Mouse (Mus musculus) cerebellum, postnatal 14 days (tissue): ENCODE measurements at regions not wholly inside any gene's neighbourhood (a gene's known extent, or its start where the extent isn't known, plus 50 kb on each side); places are given as distances from the start of the nearest gene placed in this dataset.

Source experiments
- DNase-seq, 2 experiments: peaks; one replicate each; pipeline ENCODE4 v3.0.0; 2021; ENCODE audit warnings: mixed read lengths in 2 of 2

DNA sequence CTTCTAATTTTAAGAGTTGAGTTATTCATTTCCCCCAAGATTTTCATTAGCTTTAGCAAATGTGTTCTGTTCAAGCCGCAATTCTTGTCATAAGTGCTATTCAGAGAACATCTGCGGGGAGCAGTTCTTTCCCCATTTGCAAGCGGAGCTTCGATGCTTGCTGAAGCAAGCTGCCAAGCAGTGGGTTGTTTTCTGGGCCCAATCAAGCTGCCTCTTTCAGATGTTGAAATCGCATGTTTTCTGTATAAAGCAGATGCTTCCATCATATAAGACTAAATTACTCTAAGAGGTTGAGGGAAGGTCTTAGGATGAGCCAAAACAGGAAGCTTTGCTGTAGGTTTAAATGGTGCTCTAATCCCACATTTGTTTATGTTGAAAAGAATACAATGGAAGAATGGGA, 547.4 kb downstream of the Abca13 start:
- no peak for DNase-seq

- no peak for DNase-seq
Observed at GRCm38 (mm10) chr11:9780240-9780901, 588.6 kb downstream of the Abca13 start.

GRCm38 (mm10) chr11:9793175-9793828, 601.6 kb downstream of the Abca13 start:
- peak in 1 of 2 experiments; percentile 1 for DNase-seq

DNA sequence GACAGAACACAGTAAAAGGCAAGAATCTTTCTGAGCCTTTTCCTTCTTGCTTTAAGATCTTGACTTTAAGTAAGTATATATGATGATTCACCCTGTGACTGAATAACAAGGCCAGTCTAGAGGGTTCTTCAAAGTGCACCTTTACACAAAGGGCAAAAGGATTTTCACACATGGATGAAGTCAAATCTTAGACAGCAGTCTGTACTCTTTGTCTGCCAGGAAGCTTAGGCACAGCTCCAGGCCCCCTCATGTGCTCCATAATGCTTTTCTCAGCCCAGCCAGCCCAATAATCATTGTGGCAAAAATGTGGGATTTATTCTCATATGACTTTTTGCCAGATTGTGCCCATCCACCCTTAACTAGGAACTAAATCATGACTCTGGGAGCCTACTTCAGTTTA, 647.9 kb downstream of the Abca13 start:
- peak; percentile 88 to 92 for DNase-seq

DNA sequence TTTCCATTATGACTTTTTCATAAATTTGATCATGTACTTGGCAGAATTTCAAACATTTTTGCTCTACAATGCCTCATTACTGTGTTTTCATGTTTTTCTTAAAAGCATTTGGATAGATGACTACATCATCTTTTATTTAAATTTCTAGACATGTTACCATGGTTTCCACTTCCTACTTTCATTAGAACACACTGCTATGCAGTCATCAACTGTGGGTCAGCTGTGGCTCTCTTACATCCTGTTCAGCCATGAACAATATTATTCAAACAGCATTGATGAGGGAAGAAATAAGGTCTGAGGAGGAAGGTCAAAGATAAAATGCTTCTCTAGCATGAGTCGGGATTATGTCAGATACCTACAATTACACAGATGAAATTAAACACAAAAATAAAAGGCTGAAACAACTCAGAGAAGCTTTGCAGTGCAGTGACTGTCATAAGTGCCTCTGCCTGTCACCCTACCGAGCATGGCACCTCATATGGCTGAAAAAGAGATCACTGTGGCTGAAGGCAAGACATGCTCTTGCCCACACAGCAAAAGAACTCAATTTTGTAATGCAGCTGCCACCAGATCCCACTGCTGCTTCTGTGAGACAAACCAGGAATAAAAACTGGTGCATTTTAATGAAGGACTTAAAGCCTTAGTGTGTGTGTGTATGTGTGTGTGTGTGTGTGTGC, 676.9 kb downstream of the Abca13 start:
- no peak for DNase-seq
